Mouse (Mus musculus): ENCODE data around the gene Ttc17.

The Ttc17 gene

GRCm38 (mm10) chr2:94378678-94379077 lies 27.8 kb downstream of the Ttc17 start:
- DNase-seq = no peak

- peak; percentile 11 for DNase-seq
Measured at GRCm38 (mm10) chr2:94371093-94371492, 35.4 kb downstream of the Ttc17 start.

GRCm38 (mm10) chr2:94363821-94364220 lies 42.7 kb downstream of the Ttc17 start:
- no peak for DNase-seq

GRCm38 (mm10) chr2:94360398-94360973 lies 46.0 kb downstream of the Ttc17 start:
- peak; percentile 9 for DNase-seq

GRCm38 (mm10) chr2:94348165-94348591 lies 58.3 kb downstream of the Ttc17 start:
- no peak for DNase-seq

GRCm38 (mm10) chr2:94346746-94347145 lies 59.7 kb downstream of the Ttc17 start:
- DNase-seq = no peak

- DNase-seq = no peak
Measured at GRCm38 (mm10) chr2:94344624-94345023, 61.9 kb downstream of the Ttc17 start.

- DNase-seq = no peak
Measured at GRCm38 (mm10) chr2:94343290-94344285, 62.9 kb downstream of the Ttc17 start.

- DNase-seq = no peak
Measured at GRCm38 (mm10) chr2:94340769-94341168, 65.7 kb downstream of the Ttc17 start.

- no peak for DNase-seq
Measured at GRCm38 (mm10) chr2:94339495-94339894, 67.0 kb downstream of the Ttc17 start.

- DNase-seq = no peak
Measured at GRCm38 (mm10) chr2:94336336-94336735, 70.2 kb downstream of the Ttc17 start.

GRCm38 (mm10) chr2:94334742-94335046 lies 71.8 kb downstream of the Ttc17 start:
- DNase-seq = no peak

- no peak for DNase-seq
Measured at GRCm38 (mm10) chr2:94333841-94334741, 72.4 kb downstream of the Ttc17 start.

- no peak for DNase-seq
Measured at GRCm38 (mm10) chr2:94333086-94333485, 73.4 kb downstream of the Ttc17 start.

- no peak for DNase-seq
Measured at GRCm38 (mm10) chr2:94329336-94329735, 77.2 kb downstream of the Ttc17 start.

- DNase-seq = no peak
Measured at GRCm38 (mm10) chr2:94327836-94328235, 78.7 kb downstream of the Ttc17 start.

GRCm38 (mm10) chr2:94319780-94320179 lies 86.7 kb downstream of the Ttc17 start:
- no peak for DNase-seq

- no peak for DNase-seq
Measured at GRCm38 (mm10) chr2:94316526-94316925, 90.0 kb downstream of the Ttc17 start.

GRCm38 (mm10) chr2:94303984-94304383 lies 102.5 kb downstream of the Ttc17 start:
- no peak for DNase-seq

- DNase-seq = no peak
Measured at GRCm38 (mm10) chr2:94302393-94302792, 104.1 kb downstream of the Ttc17 start.

GRCm38 (mm10) chr2:94301749-94302148 lies 104.7 kb downstream of the Ttc17 start:
- no peak for DNase-seq

GRCm38 (mm10) chr2:94297467-94297866 lies 109.0 kb downstream of the Ttc17 start:
- DNase-seq = no peak

GRCm38 (mm10) chr2:94290483-94290882 lies 116.0 kb downstream of the Ttc17 start:
- DNase-seq = peak; percentile 55

All from liver (tissue).